Mouse (Mus musculus) embryonic facial prominence, embryonic 14.5 days (tissue): ENCODE results near the gene Mfsd14a. TPM values are rescaled to one million over a fixed set of nuclear protein-coding genes. Genes with fewer than 3 reads are reported as not detected.

ENCODE experiments used
- ATAC-seq: fragments of 200-750 bp; cut with Nextera tagmentation; 2 replicates; pipeline ENCODE4 v1.8.0; 2017; ENCODE audit warnings: low read depth, moderate number of reproducible peaks, moderate TSS enrichment
- DNase-seq: peaks from one replicate; pipeline ENCODE4 v3.0.0-alpha.2; 2015; ENCODE audit warnings: low spot score
- H3K27ac ChIP-seq: fragments of 300-500 bp; sonication (generic); replicated peaks from 2 replicates; pipeline ENCODE4 v1.5.1; 2014; ENCODE audit warnings: low read depth, mild to moderate bottlenecking, low read length, moderate library complexity
- H3K27me3 ChIP-seq: fragments of 300-500 bp; sonication (generic); replicated peaks from 2 replicates; pipeline ENCODE4 v1.6.1; 2014; ENCODE audit warnings: low read length; ENCODE audit not compliant: control insufficient read depth, insufficient read depth
- H3K36me3 ChIP-seq: fragments of 300-500 bp; sonication (generic); 2 replicates; pipeline ENCODE4 v1.6.1; 2014; ENCODE audit warnings: low read length, mixed read lengths; ENCODE audit not compliant: control insufficient read depth, insufficient read depth
- H3K4me1 ChIP-seq: fragments of 300-500 bp; sonication (generic); 2 replicates; pipeline ENCODE4 v1.6.1; 2014; ENCODE audit warnings: antibody characterized with exemption, low read length; ENCODE audit not compliant: control insufficient read depth, insufficient read depth
- H3K4me2 ChIP-seq: fragments of 300-500 bp; sonication (generic); 2 replicates; pipeline ENCODE4 v1.6.1; 2014; ENCODE audit warnings: low read depth, mild to moderate bottlenecking, low read length, moderate library complexity, mixed read lengths
- H3K4me3 ChIP-seq: fragments of 300-500 bp; sonication (generic); 2 replicates; pipeline ENCODE4 v1.5.1; 2014; ENCODE audit warnings: low read depth, mild to moderate bottlenecking, low read length
- H3K9ac ChIP-seq: fragments of 300-500 bp; sonication (generic); 2 replicates; pipeline ENCODE4 v1.6.1; 2014; ENCODE audit warnings: low read depth, mild to moderate bottlenecking, low read length, moderate library complexity, mixed read lengths
- H3K9me3 ChIP-seq: fragments of 300-500 bp; sonication (generic); 2 replicates; pipeline ENCODE4 v1.6.1; 2016; ENCODE audit warnings: low read length; ENCODE audit not compliant: control insufficient read depth
- WGBS: fragments of 180-500 bp; shearing (Covaris S2); extraction: QIAGEN DNeasy Blood & Tissue Kit; methylation state at CpG from one replicate; pipeline ENCODE4 v1.1.7; 2014; 5-methylcytosine and 5-hydroxymethylcytosine counted together
- polyA plus RNA-seq: library from polyadenylated mRNA; unstranded; fragments of >200 nt; fragmentation: Nextera tagmentation; extraction: Ambion mirVana; gene quantifications from 2 replicates; pipeline ENCODE4 v1.2.1, GENCODE M21; 2014

Mfsd14a gene
- polyA plus RNA-seq, 1 experiment from 2014 or later = 77.5 TPM

DNA sequence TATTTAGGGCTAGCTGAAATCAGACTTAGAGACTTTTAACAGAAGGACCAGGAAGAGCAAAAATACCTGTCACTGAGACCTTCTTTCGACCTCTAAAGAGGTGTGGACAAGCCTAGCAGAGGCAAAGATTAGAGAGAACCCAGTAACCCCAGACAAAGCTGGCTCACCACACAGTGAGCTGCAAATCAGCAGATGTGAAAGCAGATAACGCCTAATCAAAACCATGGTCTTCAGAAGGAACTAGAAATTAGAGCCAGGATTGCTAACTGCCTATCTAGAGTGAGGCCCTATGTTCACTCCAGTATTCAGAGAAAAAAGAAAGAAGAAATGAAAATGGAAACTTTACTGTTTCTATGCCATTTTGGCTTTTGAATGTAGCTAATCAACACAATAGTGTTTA, 20.1 kb downstream of the Mfsd14a start:
- WGBS = 88% methylated on average over 2 of the region's 2 CpGs
- no peak for ATAC-seq
- Histone ChIP-seq H3K9me3 (no peaks in the 10 kb centered on the region), H3K27ac (no peak overlapping the region), H3K9ac (no peak overlapping the region), H3K4me1 (no peaks in the 10 kb centered on the region), H3K4me3 (no peak overlapping the region), H3K4me2 (no peak overlapping the region), H3K36me3 (peaks cover 94% of the 10 kb centered on the region), H3K27me3 (no peaks in the 10 kb centered on the region)
- no peak for DNase-seq

DNA sequence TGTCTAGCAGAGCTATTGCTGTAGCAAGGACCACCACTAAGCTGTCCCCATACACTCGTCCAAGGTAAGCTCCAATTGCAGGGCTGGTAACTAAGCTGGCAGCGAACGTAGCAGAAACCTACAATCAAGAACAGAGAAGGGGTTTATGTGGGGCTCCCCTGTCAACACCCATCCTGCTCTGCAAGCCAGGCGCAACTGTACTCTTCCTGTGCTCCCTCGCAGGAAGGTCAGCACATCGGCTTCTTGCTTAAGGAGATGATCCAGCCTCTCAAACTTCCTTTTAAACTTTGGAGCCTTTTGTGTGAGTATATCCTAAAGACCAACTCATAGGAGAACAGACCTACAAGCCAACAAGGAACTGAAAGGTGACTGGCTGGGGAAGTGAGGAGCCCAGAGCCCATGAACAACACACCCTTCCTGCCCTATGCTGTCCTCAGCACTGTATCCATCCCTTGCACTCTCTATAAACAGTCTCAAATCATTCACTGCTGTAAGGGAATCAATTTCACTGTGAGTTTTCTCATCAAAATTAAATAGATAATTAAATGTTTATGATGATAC, 20.6 kb downstream of the Mfsd14a start:
- ATAC-seq = no peak
- no peaks in the 10 kb centered on the region for H3K4me1 ChIP-seq
- WGBS = 90% methylated on average over 6 of the region's 6 CpGs
- H3K4me3 ChIP-seq = no peak overlapping the region
- no peak for DNase-seq
- H3K27me3 ChIP-seq = no peaks in the 10 kb centered on the region
- H3K36me3 ChIP-seq = peaks cover 95% of the 10 kb centered on the region
- H3K9ac ChIP-seq = no peak overlapping the region
- H3K4me2 ChIP-seq = no peak overlapping the region
- no peaks in the 10 kb centered on the region for H3K9me3 ChIP-seq
- no peak overlapping the region for H3K27ac ChIP-seq

DNA sequence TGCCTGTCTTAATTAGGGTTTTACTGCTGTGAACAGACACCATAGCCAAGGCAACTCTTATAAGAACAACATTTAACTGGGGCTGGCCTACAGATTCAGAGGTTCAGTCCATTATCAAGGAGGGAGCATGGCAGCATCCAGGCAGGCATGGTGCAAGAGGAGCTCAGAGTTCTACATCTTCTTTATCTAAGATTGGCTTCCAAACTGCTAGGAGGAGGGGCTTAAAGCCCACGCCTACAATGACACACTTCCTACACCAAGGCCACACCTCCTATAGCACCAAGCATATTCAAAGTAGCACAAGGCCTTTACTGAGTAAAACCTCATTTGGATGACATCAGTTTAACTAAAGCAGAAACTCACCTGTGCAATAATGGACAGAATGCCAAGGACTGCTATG, 22.5 kb downstream of the Mfsd14a start:
- DNase-seq (no peak), ATAC-seq (no peak)
- Histone ChIP-seq H3K4me3 (no peak overlapping the region), H3K4me2 (no peak overlapping the region), H3K27ac (no peak overlapping the region), H3K36me3 (peaks cover 95% of the 10 kb centered on the region), H3K9me3 (no peaks in the 10 kb centered on the region), H3K4me1 (no peaks in the 10 kb centered on the region), H3K9ac (no peak overlapping the region), H3K27me3 (no peaks in the 10 kb centered on the region)
- WGBS = 88% methylated on average over 1 of the region's 1 CpGs

DNA sequence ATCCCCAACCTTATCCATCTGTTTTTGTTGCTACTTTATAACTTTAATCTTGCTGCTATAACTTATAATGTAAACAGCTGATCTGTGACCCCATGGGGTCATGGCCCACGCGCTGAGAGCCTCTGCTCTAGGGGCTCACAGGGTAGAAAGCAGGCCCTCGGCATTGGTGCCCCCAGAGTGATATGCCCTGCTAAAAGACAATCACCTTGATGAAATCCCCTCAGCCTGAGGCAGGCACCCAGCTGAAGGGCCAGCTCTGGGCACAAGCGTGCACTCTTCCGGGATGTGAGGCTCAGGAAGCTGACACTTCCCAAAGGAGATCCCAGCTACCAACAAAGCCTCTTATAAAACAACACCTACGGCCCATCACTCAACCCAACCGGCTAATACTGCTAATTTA, 23.9 kb downstream of the Mfsd14a start:
- Histone ChIP-seq H3K27ac (no peak overlapping the region), H3K4me2 (no peak overlapping the region), H3K4me1 (no peaks in the 10 kb centered on the region), H3K9me3 (no peaks in the 10 kb centered on the region), H3K9ac (no peak overlapping the region), H3K27me3 (no peaks in the 10 kb centered on the region), H3K4me3 (no peak overlapping the region), H3K36me3 (peaks cover 97% of the 10 kb centered on the region)
- no peak for ATAC-seq
- WGBS = 91% methylated on average over 7 of the region's 7 CpGs
- DNase-seq = no peak

DNA sequence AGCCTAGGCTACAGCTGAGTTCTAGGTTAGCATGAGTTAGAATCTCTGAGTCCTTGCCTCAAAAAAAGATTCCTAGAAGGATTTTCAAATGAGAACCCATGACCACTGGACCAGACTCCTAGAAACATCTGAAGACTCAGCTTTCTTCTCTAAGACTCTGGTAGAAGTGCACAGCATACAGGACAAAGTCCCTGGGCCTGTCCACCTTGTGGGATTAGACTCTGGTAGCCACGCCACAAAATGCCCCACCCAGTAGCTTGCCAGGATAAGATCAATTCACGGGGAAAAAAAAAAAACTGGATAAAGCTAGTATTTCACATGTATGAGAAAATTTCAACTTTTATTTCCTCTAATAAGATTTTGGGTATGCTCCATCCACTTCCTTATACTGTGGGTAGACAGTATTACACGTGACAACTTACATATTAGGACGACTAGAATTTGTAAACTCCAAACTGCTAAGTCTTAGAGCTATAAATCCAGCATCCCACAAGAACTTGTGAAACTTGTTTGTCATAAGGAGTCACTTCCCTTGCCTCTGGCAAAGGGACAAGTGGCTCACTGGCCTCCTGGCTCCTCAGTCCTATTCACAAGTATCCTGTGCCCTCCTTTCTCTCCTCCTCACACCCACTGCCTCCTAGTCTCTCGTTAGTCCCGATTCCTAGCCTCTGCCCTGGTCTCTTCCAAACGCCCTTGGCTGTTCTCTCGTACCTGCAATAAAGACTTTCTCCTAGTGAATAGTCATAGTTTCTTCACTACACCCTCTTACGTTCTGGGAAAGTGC, 24.6 kb downstream of the Mfsd14a start:
- no peak for ATAC-seq
- Histone ChIP-seq H3K36me3 (peaks cover 97% of the 10 kb centered on the region), H3K9ac (no peak overlapping the region)

DNA sequence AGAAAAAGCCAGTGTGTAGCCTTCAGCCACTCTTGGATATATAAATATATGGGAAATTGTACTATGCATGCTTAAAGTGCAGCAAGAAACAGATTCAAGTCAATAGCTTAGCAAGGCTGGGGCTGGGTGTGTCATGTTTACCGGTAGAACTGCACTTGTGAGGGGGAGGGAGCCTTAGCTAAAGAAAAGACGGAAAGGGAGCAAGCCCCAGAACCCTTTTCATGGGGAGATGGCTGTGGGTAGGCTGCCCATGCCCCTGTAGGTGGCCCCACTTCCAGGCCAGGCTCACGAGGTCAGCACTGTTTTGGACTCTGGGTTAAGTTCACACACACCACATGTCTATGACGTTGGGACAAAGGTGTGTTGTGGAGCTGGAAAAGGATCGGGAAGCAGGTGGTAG, 26.7 kb downstream of the Mfsd14a start:
- no peak for DNase-seq
- Histone ChIP-seq H3K27me3 (no peaks in the 10 kb centered on the region), H3K27ac (no peak overlapping the region), H3K4me3 (no peak overlapping the region), H3K9ac (no peak overlapping the region), H3K36me3 (peaks cover 93% of the 10 kb centered on the region), H3K9me3 (no peaks in the 10 kb centered on the region), H3K4me1 (no peaks in the 10 kb centered on the region), H3K4me2 (no peak overlapping the region)
- WGBS = 72% methylated on average over 5 of the region's 5 CpGs
- 0 out of 2 replicates have a peak, but pooled peaks have one; percentile 33 for ATAC-seq

More for the DNA sequence above, 24.6 kb downstream of the Mfsd14a start:
- Histone ChIP-seq H3K4me3 (no peak overlapping the region), H3K27ac (no peak overlapping the region), H3K4me1 (no peaks in the 10 kb centered on the region), H3K27me3 (no peaks in the 10 kb centered on the region), H3K4me2 (no peak overlapping the region), H3K9me3 (no peaks in the 10 kb centered on the region)
- no peak for DNase-seq
- WGBS = 87% methylated on average over 9 of the region's 9 CpGs

DNA sequence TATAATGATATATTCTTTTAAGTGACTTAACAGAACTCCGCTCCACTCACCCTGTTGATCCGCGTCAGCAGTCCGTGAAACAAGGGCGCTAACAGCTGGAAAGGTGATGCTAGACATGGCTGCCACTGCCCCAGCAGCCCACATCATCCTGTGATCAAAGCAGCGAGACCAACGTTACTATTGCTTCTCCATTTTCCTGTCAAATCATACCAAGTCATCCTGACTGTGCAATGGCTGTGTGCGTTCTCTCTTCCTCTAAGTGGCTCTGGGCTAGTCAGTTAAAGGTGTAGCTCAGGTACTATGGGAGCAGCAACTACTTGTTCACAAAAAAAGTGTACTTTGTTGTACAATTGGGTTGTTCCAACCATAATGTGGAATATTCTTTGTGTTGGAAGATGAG, 27.6 kb downstream of the Mfsd14a start:
- no peak overlapping the region for H3K9ac ChIP-seq
- no peaks in the 10 kb centered on the region for H3K27me3 ChIP-seq
- no peaks in the 10 kb centered on the region for H3K4me1 ChIP-seq
- no peak overlapping the region for H3K4me2 ChIP-seq
- no peak overlapping the region for H3K4me3 ChIP-seq
- H3K36me3 ChIP-seq = peaks cover 91% of the 10 kb centered on the region
- WGBS = 91% methylated on average over 8 of the region's 8 CpGs
- no peaks in the 10 kb centered on the region for H3K9me3 ChIP-seq
- ATAC-seq (no peak), DNase-seq (no peak)
- no peak overlapping the region for H3K27ac ChIP-seq

DNA sequence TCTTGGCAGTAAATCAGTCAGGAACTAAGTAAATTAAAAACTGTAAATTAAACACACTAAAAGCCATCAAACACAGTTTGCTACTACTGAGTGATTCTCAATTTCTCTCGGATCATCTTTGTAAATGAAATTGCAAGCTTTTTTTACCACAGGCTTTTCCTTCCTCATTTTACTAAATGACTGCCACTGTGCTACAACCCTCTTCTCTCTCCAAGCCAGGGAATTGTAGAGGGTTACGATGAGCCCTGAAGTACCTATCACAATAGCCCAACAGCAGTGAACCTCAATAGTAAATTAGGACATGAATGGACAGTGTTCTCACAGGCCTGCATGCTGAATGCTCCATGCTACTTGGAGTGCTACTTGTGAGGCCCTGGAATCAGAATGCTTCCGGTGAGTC, 28.4 kb downstream of the Mfsd14a start:
- DNase-seq = no peak
- WGBS = 92% methylated on average over 3 of the region's 3 CpGs

DNA sequence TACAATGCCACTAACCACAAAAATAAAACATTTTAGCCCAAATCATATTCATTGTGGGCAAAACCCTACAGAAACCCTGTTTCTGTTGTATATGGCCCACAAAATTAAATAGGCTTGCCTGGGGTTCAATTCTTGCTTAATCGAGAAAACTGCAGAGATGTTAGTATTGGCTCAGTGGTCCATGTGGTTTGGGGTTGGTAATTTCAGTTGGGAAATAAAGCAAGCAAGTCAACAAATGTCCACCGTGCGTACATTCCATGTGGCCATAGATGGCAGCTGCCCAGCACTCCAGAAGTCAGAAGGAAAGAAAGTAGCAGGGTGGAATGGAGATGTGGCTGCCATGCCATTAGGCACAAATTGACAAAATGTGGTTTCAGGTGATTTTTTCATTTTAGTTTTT, 29.5 kb downstream of the Mfsd14a start:
- WGBS = 84% methylated on average over 3 of the region's 3 CpGs
- H3K4me3 ChIP-seq = no peak overlapping the region
- no peak overlapping the region for H3K9ac ChIP-seq
- no peaks in the 10 kb centered on the region for H3K4me1 ChIP-seq
- no peaks in the 10 kb centered on the region for H3K27me3 ChIP-seq
- no peaks in the 10 kb centered on the region for H3K9me3 ChIP-seq
- H3K4me2 ChIP-seq = no peak overlapping the region
- peak; percentile 8 for DNase-seq
- H3K36me3 ChIP-seq = peaks cover 76% of the 10 kb centered on the region
- no peak for ATAC-seq
- H3K27ac ChIP-seq = no peak overlapping the region

More for the DNA sequence above, 28.4 kb downstream of the Mfsd14a start:
- Histone ChIP-seq H3K27ac (no peak overlapping the region), H3K9ac (no peak overlapping the region), H3K9me3 (no peaks in the 10 kb centered on the region), H3K27me3 (no peaks in the 10 kb centered on the region), H3K36me3 (peaks cover 84% of the 10 kb centered on the region), H3K4me2 (no peak overlapping the region), H3K4me1 (no peaks in the 10 kb centered on the region), H3K4me3 (no peak overlapping the region)
- ATAC-seq = no peak
